Mouse (Mus musculus): ENCODE results near the gene Arfrp1. TPM values are rescaled to one million over a fixed set of nuclear protein-coding genes. Genes with fewer than 3 reads are reported as not detected.

Gene Arfrp1
- polyA plus RNA-seq, 2 experiments, result 50.0 to 89.9 TPM

DNA sequence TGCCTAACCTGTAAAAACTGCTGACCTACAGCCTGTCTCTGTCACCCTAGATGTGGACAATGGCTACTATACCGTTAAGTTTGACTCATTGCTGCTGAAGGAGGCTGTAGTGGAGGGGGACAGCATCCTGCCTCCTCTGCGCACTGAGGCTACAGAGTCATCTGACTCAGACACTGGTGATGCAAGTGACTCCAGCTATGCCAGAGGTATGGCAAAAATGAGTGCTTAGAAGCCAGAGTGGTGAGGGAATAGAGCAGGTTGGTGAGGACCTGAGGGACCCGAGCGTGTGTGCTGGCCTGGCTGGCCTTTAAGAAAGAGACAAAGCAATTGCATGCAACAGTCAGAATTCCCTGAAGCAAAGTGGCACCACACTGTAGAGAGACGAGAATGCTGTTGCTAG is 13.5 kb upstream of the Arfrp1 start:
- WGBS, result 90% methylated on average over 5 of the region's 5 CpGs
- no peaks in the 10 kb centered on the region for H3K4me1 ChIP-seq (ENCODE audit: control insufficient read depth, insufficient read depth, low read length)
- H3K4me2 ChIP-seq (replicated peaks; ENCODE audit: low read depth, low read length, severe bottlenecking), result no peak overlapping the region
- H3K9ac ChIP-seq (ENCODE audit: low read depth, low read length, severe bottlenecking), result no peak overlapping the region
- no peak overlapping the region for H3K27ac ChIP-seq (replicated peaks; ENCODE audit: low read depth, low read length)
- no peak overlapping the region for H3K4me3 ChIP-seq (replicated peaks; ENCODE audit: low read length)
- peaks cover 56% of the 10 kb centered on the region for H3K36me3 ChIP-seq (ENCODE audit: control insufficient read depth, insufficient read depth, low read length)
- no peaks in the 10 kb centered on the region for H3K9me3 ChIP-seq (ENCODE audit: control insufficient read depth, low read length)
- no peak for DNase-seq (ENCODE audit: low spot score)
- H3K27me3 ChIP-seq (ENCODE audit: control insufficient read depth, insufficient read depth, low read length), result no peaks in the 10 kb centered on the region
- TF ChIP-seq POLR2A (IDR thresholded peaks at IDR 0.05; ENCODE audit: borderline replicate concordance, extremely low read depth, insufficient read depth, insufficient read length), result no peak
- no peak for ATAC-seq (ENCODE audit: low FRiP score, low read depth)

DNA sequence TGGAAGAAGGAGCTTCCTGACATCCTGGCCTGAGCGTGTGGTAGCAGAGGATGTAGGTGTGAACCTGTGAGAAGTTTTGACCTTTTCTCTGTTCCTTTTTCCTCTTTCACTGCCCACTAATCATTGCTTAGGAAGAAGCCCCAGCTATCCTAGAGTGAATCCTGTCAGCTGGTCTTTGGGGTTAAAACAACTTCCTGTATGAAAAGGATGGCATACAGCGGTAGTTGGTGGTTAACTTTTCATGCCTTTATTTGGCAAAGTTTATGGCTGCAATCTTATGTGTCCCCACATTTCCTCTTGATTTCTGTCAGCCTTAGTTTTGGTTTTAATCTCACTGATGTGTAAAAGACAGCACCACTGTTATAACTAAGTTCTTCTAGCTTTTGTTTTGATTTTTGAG is 12.0 kb upstream of the Arfrp1 start:
- H3K36me3 ChIP-seq (ENCODE audit: control insufficient read depth, insufficient read depth, low read length), result peaks cover 41% of the 10 kb centered on the region
- H3K9me3 ChIP-seq (ENCODE audit: control insufficient read depth, low read length), result no peaks in the 10 kb centered on the region
- TF ChIP-seq POLR2A (IDR thresholded peaks at IDR 0.05; ENCODE audit: borderline replicate concordance, extremely low read depth, insufficient read depth, insufficient read length), result no peak
- ATAC-seq (ENCODE audit: low FRiP score, low read depth) (no peak), DNase-seq (ENCODE audit: low spot score) (no peak)
- H3K4me3 ChIP-seq (replicated peaks; ENCODE audit: low read length), result no peak overlapping the region
- H3K27me3 ChIP-seq (ENCODE audit: control insufficient read depth, insufficient read depth, low read length), result no peaks in the 10 kb centered on the region
- no peak overlapping the region for H3K4me2 ChIP-seq (replicated peaks; ENCODE audit: low read depth, low read length, severe bottlenecking)
- WGBS, result 90% methylated on average over 2 of the region's 2 CpGs
- no peak overlapping the region for H3K9ac ChIP-seq (ENCODE audit: low read depth, low read length, severe bottlenecking)
- no peaks in the 10 kb centered on the region for H3K4me1 ChIP-seq (ENCODE audit: control insufficient read depth, insufficient read depth, low read length)
- H3K27ac ChIP-seq (replicated peaks; ENCODE audit: low read depth, low read length), result no peak overlapping the region

DNA sequence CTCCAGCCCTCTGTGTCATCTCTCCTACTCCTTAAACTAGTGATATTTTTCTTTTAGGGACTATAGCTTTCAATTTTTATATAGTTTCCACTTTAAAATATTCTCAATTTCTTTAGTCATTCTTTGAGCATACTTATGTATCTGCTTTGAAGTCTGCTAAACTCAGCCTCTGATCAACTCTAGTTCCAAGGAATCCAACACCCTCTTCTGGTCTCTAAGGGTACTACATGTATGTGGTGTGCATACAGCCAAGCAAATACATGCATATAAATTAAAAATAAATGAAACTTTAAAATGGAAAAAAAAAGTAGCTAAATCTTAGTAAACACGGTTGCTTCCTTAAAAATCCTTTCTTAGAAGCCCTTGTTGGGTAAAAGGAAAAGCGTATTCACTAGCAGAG is 10.6 kb upstream of the Arfrp1 start:
- H3K9me3 ChIP-seq (ENCODE audit: control insufficient read depth, low read length), result no peaks in the 10 kb centered on the region
- no peak for TF ChIP-seq POLR2A (IDR thresholded peaks at IDR 0.05; ENCODE audit: borderline replicate concordance, extremely low read depth, insufficient read depth, insufficient read length)
- peaks cover 27% of the 10 kb centered on the region for H3K36me3 ChIP-seq (ENCODE audit: control insufficient read depth, insufficient read depth, low read length)
- no peaks in the 10 kb centered on the region for H3K4me1 ChIP-seq (ENCODE audit: control insufficient read depth, insufficient read depth, low read length)
- DNase-seq (ENCODE audit: low spot score) (no peak), ATAC-seq (ENCODE audit: low FRiP score, low read depth) (no peak)
- H3K4me3 ChIP-seq (replicated peaks; ENCODE audit: low read length), result no peak overlapping the region
- H3K4me2 ChIP-seq (replicated peaks; ENCODE audit: low read depth, low read length, severe bottlenecking), result no peak overlapping the region
- WGBS, result 91% methylated on average over 2 of the region's 2 CpGs
- no peak overlapping the region for H3K27ac ChIP-seq (replicated peaks; ENCODE audit: low read depth, low read length)
- H3K27me3 ChIP-seq (ENCODE audit: control insufficient read depth, insufficient read depth, low read length), result no peaks in the 10 kb centered on the region
- H3K9ac ChIP-seq (ENCODE audit: low read depth, low read length, severe bottlenecking), result no peak overlapping the region

DNA sequence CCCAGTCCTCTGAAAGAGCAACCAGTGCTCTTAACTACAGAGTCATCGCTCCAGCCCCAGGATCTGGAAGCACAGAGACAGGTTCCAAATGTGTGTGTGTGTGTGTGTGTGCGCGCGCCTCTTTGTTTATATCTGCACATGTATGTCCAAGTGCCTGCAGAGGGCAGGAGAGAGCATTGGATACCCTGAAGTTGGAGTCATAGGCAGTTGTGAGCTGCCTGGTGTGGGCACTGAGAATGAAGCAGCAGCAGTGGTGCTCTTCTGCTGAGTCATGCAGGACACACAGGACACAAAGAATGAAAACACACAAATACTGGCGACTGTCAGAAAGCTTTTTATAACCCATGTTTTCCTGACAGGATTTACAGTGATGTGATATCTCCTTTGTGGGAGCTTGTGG is 4.8 kb upstream of the Arfrp1 start:
- no peak for ATAC-seq (ENCODE audit: low FRiP score, low read depth)
- 97% methylated on average over 5 of the region's 5 CpGs for WGBS

DNA sequence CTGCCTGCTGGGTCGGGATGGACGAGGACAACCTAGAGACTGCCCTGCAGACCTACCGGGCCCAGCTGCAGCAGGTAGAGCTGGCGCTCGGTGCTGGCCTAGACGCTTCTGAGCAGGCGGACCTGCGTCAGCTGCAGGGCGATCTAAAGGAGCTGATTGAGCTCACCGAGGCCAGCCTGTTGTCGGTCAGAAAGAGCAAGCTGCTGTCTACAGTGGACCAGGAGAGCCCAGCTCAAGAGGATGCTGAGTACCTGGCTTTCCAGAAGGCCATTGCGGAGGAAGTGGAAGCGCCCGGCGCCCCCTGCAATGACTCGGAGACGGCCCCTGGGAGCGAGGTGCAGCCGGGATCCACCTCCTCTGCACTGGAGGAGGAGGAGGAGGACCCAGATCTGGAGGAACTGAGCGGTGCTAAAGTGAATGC is 461 bp upstream of the Arfrp1 start:
- ATAC-seq (ENCODE audit: low FRiP score, low read depth) (peak; percentile 45), DNase-seq (ENCODE audit: low spot score) (no peak)
- Histone ChIP-seq H3K4me2 (replicated peaks; ENCODE audit: low read depth, low read length, severe bottlenecking) (peak overlapping the region; percentile 91), H3K9me3 (ENCODE audit: control insufficient read depth, low read length) (no peaks in the 10 kb centered on the region), H3K27ac (replicated peaks; ENCODE audit: low read depth, low read length) (peak overlapping the region; percentile 78), H3K4me3 (replicated peaks; ENCODE audit: low read length) (peak overlapping the region; percentile 85), H3K9ac (ENCODE audit: low read depth, low read length, severe bottlenecking) (peak overlapping the region; percentile 88), H3K27me3 (ENCODE audit: control insufficient read depth, insufficient read depth, low read length) (no peaks in the 10 kb centered on the region), H3K4me1 (ENCODE audit: control insufficient read depth, insufficient read depth, low read length) (peaks cover 18% of the 10 kb centered on the region), H3K36me3 (ENCODE audit: control insufficient read depth, insufficient read depth, low read length) (peaks cover 36% of the 10 kb centered on the region)
- WGBS, result 0% methylated on average over 20 of the region's 20 CpGs
- TF ChIP-seq POLR2A (IDR thresholded peaks at IDR 0.05; ENCODE audit: borderline replicate concordance, extremely low read depth, insufficient read depth, insufficient read length), result no peak

More for the DNA sequence above, 4.8 kb upstream of the Arfrp1 start:
- Histone ChIP-seq H3K4me3 (replicated peaks; ENCODE audit: low read length) (no peak overlapping the region), H3K9me3 (ENCODE audit: control insufficient read depth, low read length) (no peaks in the 10 kb centered on the region), H3K27ac (replicated peaks; ENCODE audit: low read depth, low read length) (no peak overlapping the region), H3K9ac (ENCODE audit: low read depth, low read length, severe bottlenecking) (no peak overlapping the region), H3K27me3 (ENCODE audit: control insufficient read depth, insufficient read depth, low read length) (no peaks in the 10 kb centered on the region), H3K4me2 (replicated peaks; ENCODE audit: low read depth, low read length, severe bottlenecking) (no peak overlapping the region), H3K4me1 (ENCODE audit: control insufficient read depth, insufficient read depth, low read length) (peaks cover 10% of the 10 kb centered on the region), H3K36me3 (ENCODE audit: control insufficient read depth, insufficient read depth, low read length) (peaks cover 9% of the 10 kb centered on the region)
- TF ChIP-seq POLR2A (IDR thresholded peaks at IDR 0.05; ENCODE audit: borderline replicate concordance, extremely low read depth, insufficient read depth, insufficient read length), result no peak
- no peak for DNase-seq (ENCODE audit: low spot score)

DNA sequence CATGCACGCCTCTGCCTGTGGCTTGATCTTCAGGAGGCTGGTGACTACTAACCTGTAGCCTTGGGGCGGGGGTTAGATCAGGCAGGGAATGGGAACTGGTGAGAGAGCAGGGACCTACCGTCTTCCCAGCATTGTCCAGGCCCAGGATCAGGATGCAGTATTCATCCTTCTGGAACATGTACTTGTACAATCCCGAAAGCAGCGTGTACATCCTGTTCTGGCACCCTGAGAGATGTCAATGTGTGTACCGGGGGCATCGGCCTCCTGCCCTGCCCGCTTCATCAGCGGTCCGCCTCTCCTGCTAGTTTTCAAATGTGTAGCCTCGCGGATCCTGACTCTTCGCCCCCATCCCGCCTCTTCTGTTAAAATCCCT is 731 bp downstream of the Arfrp1 start:
- Histone ChIP-seq H3K36me3 (ENCODE audit: control insufficient read depth, insufficient read depth, low read length) (peaks cover 42% of the 10 kb centered on the region), H3K9ac (ENCODE audit: low read depth, low read length, severe bottlenecking) (peak overlapping the region; percentile 88), H3K4me3 (replicated peaks; ENCODE audit: low read length) (peak overlapping the region; percentile 85), H3K4me1 (ENCODE audit: control insufficient read depth, insufficient read depth, low read length) (peaks cover 18% of the 10 kb centered on the region), H3K27me3 (ENCODE audit: control insufficient read depth, insufficient read depth, low read length) (no peaks in the 10 kb centered on the region), H3K9me3 (ENCODE audit: control insufficient read depth, low read length) (no peaks in the 10 kb centered on the region), H3K27ac (replicated peaks; ENCODE audit: low read depth, low read length) (peak overlapping the region; percentile 78; the same call in 1 of the 2 replicates), H3K4me2 (replicated peaks; ENCODE audit: low read depth, low read length, severe bottlenecking) (peak overlapping the region; percentile 91)
- TF ChIP-seq POLR2A (IDR thresholded peaks at IDR 0.05; ENCODE audit: borderline replicate concordance, extremely low read depth, insufficient read depth, insufficient read length), result no peak
- ATAC-seq (ENCODE audit: low FRiP score, low read depth), result no peak
- no peak for DNase-seq (ENCODE audit: low spot score)
- WGBS, result 9% methylated on average over 14 of the region's 14 CpGs
